Mouse (Mus musculus) kidney, adult 2 months (tissue): ENCODE results near the gene Zcwpw1. TPM values are rescaled to one million over a fixed set of nuclear protein-coding genes. Genes with fewer than 3 reads are reported as not detected.

Experiments
- polyA plus RNA-seq: library from polyadenylated mRNA; depleted of rRNA; stranded (reverse); fragments of >200 nt; gene quantifications from 2 replicates; pipeline ENCODE4 v1.2.3, GENCODE M21; 2012; rRNA removed

The Zcwpw1 gene
- polyA plus RNA-seq, 1 experiment = 2.5 TPM

Other genes starting within 250 kb of the Zcwpw1 start
- 0.12 and 0.16 TPM in 2 replicates for gene Actl6b, start 234.3 kb upstream of the Zcwpw1 start, polyA plus RNA-seq
- gene Tfr2, start 218.0 kb upstream of the Zcwpw1 start, polyA plus RNA-seq = 1.2 and 1.7 TPM in 2 replicates
- gene Mospd3, start 186.7 kb upstream of the Zcwpw1 start, polyA plus RNA-seq = 84.2 and 86.6 TPM in 2 replicates
- gene Pcolce, start 174.0 kb upstream of the Zcwpw1 start, polyA plus RNA-seq = 160 and 179 TPM in 2 replicates
- gene Fbxo24, start 158.8 kb upstream of the Zcwpw1 start, polyA plus RNA-seq = 0.20 and 0.41 TPM in 2 replicates
- 39.4 and 45.5 TPM in 2 replicates for gene Lrch4, start 158.7 kb upstream of the Zcwpw1 start, polyA plus RNA-seq
- gene Gm20605, start 158.6 kb upstream of the Zcwpw1 start, polyA plus RNA-seq = 12.2 and 19.8 TPM in 2 replicates
- 61.1 and 77.6 TPM in 2 replicates for gene Sap25, start 146.5 kb upstream of the Zcwpw1 start, polyA plus RNA-seq
- gene Irs3, start 142.1 kb upstream of the Zcwpw1 start, polyA plus RNA-seq = 4.2 and 4.4 TPM in 2 replicates
- gene Agfg2, start 103.1 kb upstream of the Zcwpw1 start, polyA plus RNA-seq = 36.5 and 48.1 TPM in 2 replicates
- 3.1 and 4.1 TPM in 2 replicates for gene Nyap1, start 46.2 kb upstream of the Zcwpw1 start, polyA plus RNA-seq
- gene Tsc22d4, start 42.1 kb upstream of the Zcwpw1 start, polyA plus RNA-seq = 71.2 and 78.4 TPM in 2 replicates
- 30.6 and 36.6 TPM in 2 replicates for gene Ppp1r35, start 8.9 kb upstream of the Zcwpw1 start, polyA plus RNA-seq
- 41.0 and 42.9 TPM in 2 replicates for gene Mepce, start 143 bp upstream of the Zcwpw1 start, polyA plus RNA-seq
- gene Pilra, start 48.5 kb downstream of the Zcwpw1 start, polyA plus RNA-seq = 1.5 and 2.5 TPM in 2 replicates
- gene Pilrb1, start 70.3 kb downstream of the Zcwpw1 start, polyA plus RNA-seq = 1.3 and 1.5 TPM in 2 replicates
- 1.3 and 2.3 TPM in 2 replicates for gene Pilrb2, start 84.0 kb downstream of the Zcwpw1 start, polyA plus RNA-seq
- 0.22 and 0.31 TPM in 2 replicates for gene Cyp3a13, start 133.8 kb downstream of the Zcwpw1 start, polyA plus RNA-seq
- gene Gjc3, start 175.3 kb downstream of the Zcwpw1 start, polyA plus RNA-seq = 0.05 and 0.20 TPM in 2 replicates
- 5.1 and 5.3 TPM in 2 replicates for gene Azgp1, start 193.7 kb downstream of the Zcwpw1 start, polyA plus RNA-seq
- not detected in 2 replicates for gene Smok3a, start 233.5 kb downstream of the Zcwpw1 start, polyA plus RNA-seq
- gene Smok3b, start 233.6 kb downstream of the Zcwpw1 start, polyA plus RNA-seq = not detected in 2 replicates